Mouse (Mus musculus) thymus, postnatal 36 days (tissue): ENCODE results near the gene Otx1.

Experiments
- DNase-seq, 2 experiments: peaks; one replicate each; pipeline ENCODE4 v3.0.0; 2022; ENCODE audit warnings: mixed read lengths in 2 of 2

The Otx1 gene

GRCm38 (mm10) chr11:21999396-22000315 is 3.0 kb downstream of the Otx1 start:
- DNase-seq: no peak

DNA sequence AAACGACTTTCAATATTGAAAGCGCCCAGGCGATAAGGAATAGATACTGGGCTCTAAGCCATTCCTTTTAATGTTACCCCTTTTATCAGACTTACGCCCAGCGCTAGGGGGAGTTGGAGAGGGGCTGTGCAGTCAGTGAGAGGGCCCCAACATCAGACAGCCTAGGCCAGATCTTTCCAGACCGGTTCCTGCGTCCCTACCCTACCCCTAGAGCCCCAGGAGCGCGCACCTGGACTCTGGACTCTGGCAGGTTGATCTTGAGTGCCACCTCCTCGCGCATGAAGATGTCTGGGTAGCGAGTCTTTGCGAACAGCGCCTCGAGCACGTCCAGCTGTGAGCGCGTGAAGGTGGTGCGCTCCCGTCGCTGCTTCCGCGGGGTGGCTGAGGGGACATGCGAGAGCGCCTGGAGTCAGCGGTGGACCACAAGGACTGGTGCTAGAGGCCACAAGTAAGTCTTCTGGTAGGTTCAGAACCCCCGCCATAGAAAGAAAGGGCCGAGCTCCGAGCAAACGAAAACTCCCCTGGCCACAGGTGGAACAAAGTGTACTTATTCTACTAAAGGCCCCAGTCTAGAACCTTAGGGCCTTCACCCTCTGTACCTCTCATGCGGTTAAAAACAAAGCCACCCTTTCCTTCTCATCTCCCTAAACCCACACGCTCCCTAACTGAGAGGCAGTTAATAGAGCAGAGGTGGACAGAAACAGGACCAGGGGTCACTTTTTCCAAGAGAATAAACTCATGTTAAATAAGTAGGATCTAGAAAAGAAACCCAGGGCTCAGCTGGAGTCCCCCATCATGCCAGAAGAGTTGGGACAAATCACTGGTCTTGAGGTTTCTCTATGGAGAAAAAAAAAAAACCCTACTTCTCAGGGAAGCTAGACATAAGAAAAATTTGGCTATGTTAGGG is 4.3 kb downstream of the Otx1 start:
- no peak for DNase-seq

DNA sequence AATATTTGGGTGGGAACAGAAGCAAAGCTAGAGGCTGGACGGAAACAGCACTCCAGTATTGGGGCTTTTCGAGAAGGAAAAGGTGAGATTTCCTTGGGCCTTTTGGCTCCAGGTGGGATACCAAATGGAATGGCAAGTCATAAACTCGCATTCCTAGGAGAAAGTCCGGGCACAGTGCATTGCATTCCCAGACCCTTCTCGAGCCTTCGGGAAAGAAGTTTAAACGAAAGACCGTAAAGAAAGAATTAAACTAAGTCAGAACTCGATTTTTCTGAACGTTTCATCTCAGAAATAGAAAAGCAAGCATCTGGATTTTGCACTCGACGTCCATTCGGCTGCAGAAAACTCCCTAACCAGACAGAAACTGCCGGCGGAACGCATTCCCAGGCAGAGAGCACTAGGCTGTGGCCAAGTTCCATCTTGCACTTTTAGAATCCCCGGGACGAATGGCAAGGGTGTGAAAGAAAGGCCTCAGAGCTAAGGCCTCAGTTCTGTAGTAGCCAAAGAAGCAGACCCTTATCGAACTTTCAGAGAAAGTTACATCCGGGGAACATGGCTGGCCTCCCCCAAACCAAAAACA is 5.0 kb downstream of the Otx1 start:
- no peak for DNase-seq

GRCm38 (mm10) chr11:21996661-21997560 is 5.8 kb downstream of the Otx1 start:
- DNase-seq: no peak

- no peak for DNase-seq
Measured at GRCm38 (mm10) chr11:21996325-21996647, 6.4 kb downstream of the Otx1 start.

DNA sequence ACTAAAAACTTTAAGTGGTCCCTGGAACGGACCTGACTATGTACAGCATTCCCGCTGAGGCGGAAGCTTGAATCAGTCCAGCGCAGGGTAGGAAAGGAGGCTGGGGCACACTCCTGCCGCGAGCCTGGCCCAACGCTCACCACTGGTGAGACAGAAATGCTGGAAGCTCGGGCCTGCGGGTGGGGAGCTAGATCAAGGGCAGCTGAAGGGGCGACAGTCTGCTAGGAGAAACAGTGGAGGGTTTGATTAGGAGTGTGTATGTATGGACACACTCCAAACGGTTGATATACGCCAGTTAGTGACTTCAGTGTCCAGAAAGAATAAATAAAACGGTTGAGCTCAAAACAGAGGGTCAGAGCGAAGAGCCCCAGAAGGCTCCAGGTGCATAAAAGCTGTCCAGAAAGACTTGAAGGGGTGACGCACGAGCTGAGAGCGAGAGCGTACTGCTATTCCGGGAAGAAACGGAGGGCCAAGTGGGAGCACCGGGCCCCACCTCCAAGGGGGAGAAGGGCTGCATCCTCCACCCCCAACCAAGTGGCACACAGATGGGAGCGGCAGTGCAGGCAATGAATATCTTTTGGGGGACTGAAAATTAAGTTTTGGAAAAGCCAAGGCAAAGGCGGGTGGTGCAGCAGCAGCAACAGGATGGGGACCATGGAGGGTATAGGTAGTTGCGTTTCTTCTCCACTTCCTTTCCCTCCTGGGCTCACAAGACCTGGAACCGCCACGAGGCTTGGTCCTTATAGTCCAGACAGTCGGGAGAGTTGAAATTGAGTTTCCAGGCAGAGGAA is 7.0 kb downstream of the Otx1 start:
- no peak for DNase-seq

- no peak for DNase-seq
Measured at GRCm38 (mm10) chr11:21994377-21995370, 8.0 kb downstream of the Otx1 start.

- no peak for DNase-seq
Measured at GRCm38 (mm10) chr11:21993597-21994376, 8.9 kb downstream of the Otx1 start.

DNA sequence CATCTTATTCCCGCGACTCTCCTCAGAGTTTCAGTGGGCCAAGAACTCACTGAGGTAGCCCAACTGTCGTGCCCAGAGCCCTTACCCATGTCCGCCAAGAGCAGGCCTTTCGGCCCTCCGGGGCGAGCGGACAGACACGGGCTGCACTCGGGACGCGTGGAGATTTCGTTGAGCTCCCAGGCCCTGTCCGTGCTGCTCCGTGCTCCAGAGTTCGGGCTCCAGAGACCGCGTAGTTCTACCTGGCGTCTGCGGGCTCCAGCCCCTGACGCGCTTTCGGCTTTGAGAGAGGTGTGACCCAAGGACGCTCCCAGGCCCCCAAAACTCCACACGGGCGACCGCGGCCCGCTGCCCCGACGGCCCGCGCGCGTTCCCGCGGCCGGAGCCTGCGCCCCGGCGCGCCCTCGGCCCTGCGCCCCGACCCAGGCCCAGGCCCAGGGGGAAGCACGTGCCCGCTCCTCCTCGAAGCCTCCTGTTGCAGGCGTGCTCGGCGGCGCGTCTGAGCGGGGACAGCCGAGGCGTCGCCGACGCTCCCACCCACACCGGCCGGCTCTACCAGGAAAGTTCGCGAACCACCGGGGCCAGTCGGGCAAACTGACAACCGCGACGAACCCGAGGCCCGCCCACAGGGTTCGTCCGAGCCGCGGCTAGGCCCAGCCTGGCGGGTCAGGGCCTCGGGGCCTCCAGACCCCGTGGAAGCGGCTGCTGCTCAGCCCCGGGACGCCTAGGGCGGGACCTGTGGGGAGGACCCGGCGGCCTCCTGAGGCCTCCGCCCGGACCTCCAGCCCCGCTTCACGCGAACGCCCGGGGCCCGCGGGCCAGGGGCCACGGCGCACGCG is 9.7 kb downstream of the Otx1 start:
- no peak for DNase-seq

DNA sequence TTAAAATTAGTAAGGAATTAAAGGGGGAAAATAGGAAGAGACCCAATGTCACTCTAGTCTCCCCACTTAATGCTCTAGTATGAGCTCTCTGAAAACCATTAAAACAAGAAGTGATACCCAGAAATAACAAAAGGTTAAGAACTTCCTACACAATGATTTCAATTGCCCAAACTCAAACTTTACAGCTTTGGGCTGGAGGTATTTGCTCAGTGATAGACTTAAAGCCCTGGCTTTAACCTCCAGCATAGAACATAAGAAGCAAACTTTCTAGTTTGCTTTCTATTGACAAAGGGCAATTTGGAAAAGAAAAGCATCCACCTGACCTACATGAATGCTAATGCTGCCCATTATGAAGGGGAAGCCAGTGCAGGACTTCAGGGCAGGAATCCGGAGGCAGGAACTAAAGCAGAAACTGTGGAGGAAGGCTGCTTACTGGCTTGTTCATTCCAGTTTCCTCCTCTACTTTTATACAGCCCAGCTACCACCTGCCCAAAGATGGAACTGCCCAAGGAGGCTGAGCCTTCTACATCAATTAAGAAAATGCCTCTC is 14.2 kb downstream of the Otx1 start:
- DNase-seq: no peak

DNA sequence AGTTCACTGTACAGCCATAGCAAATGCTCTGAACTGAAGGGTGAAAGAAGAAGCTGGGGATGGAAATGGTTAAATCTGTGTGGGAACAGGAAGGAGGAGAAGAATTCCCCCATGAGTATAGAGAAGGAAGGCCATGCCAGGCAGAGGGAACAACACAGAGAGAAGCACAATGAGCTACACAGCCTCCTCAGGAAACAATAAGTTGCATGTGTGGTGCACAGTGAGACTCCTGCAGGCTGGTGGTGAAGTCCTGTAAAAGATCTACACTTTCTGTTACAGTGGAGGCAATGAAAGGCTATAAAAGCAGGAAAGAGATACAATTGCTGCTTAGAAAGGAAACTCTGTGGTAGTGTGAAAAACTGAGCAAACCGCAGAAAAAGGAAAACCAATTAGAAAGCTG is 17.6 kb downstream of the Otx1 start:
- DNase-seq: no peak

DNA sequence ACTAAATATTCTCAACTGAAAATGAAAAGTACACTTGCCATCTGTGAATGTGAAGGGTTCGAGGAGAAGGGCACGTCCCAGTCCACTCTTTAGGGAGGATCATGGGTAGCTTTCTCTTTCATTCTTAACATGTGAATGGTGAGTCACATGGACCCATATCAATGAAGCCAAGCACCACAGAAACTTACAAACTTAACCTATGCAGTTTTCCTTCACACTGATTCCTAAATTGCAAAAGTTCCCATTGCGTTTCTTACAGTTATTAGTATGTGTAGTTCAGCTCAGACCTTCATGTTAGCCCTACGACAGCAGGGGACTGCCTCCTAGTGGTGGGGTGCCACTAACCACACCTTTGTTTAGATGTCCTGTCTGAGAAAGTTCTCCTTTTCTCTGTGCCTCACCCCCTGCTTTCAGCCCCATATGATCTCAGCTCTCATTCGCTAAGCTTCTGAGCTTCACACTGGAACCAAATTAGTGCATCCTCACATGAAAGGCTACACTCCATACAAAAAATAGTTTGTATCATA is 28.6 kb downstream of the Otx1 start:
- no peak for DNase-seq

GRCm38 (mm10) chr11:21973597-21973996 is 29.1 kb downstream of the Otx1 start:
- DNase-seq: no peak

DNA sequence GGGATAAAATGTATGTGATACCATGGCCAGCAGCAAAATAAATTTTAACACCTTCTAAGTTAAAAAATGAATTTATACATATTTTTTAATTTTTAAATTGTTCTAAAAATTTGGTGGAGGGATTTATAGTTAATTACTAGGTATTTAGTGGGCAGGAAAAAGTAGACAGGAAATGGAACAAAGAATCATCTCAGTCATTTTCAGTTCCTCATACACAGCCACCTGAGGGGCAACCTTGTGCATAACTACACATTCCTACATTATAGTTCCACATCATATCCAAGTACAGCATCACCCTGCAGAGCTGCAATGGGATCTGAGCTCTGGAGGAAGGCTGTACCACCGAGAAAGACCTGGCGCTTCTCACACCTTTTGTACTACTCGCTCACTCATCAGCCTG is 33.8 kb downstream of the Otx1 start:
- no peak for DNase-seq

GRCm38 (mm10) chr11:21955167-21955566 is 47.5 kb downstream of the Otx1 start:
- no peak for DNase-seq

DNA sequence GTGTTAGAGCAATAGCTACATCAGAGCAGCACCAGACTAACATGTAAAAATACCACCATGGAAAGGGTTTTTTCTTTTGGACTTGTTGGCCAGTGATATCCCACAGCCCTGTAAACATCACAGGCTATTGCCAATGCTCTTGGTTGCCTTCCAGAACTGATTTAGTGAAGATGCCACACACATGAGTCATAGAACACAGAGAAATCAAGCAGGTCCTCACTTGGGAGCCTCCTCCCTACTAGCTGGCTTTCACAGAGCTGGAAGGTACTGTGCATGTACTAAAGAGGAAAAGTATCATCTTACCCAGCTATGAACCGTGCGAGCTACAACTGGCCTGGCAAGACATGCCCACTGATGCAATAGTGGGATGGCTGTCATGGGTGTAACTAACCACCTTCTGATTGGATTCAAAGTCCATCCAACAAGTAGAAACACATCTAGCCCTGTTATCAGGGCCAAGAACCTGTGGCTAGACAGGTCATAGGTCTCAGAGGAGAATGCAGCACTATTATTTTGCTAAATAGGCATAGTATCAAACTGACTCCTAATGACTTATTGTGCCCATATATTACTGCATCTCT is 51.0 kb downstream of the Otx1 start:
- no peak for DNase-seq

DNA sequence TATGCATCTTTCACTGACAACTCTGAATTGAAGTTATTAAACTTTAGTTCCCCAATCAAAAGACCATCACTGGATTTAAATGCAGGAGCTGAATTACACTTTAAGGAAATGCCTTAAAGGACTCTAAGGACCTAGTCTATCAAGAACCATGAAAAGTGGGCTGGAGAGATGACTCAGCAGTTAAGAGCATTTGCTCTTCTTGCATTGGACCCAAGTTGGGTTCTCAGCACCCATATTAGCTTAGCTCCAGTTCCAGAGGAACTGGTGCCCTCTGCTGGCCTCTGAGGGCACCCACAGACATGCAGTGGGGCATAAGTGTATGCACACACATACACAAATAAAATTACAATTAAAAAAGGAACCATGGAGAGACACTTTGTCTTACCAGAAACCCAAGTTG is 52.6 kb downstream of the Otx1 start:
- DNase-seq: no peak
